Mouse (Mus musculus) heart, embryonic 11.5 days (tissue): ENCODE measurements at regions not wholly inside any gene's neighbourhood (a gene's known extent, or its start where the extent isn't known, plus 50 kb on each side); places are given as distances from the start of the nearest gene placed in this dataset.

Source experiments
- ATAC-seq: fragments of 200-750 bp; cut with Nextera tagmentation; replicated peaks from 2 replicates; pipeline ENCODE4 v1.8.0; 2017; ENCODE audit warnings: moderate library complexity; ENCODE audit not compliant: insufficient number of reproducible peaks, low FRiP score, low TSS enrichment
- H3K27ac ChIP-seq: fragments of 300-500 bp; sonication (generic); 2 replicates; pipeline ENCODE4 v1.5.1; 2014; ENCODE audit warnings: mild to moderate bottlenecking, low read depth, low read length
- H3K27me3 ChIP-seq: fragments of 300-500 bp; sonication (generic); 2 replicates; pipeline ENCODE4 v1.6.1; 2014; ENCODE audit warnings: mild to moderate bottlenecking, low read length, mixed read lengths; ENCODE audit not compliant: control insufficient read depth, insufficient read depth
- H3K36me3 ChIP-seq: fragments of 300-500 bp; sonication (generic); 2 replicates; pipeline ENCODE4 v1.6.1; 2014; ENCODE audit warnings: mild to moderate bottlenecking, low read length, moderate library complexity, mixed read lengths; ENCODE audit not compliant: control insufficient read depth, insufficient read depth
- H3K4me1 ChIP-seq: fragments of 300-500 bp; sonication (generic); 2 replicates; pipeline ENCODE4 v1.6.1; 2014; ENCODE audit warnings: low read length; ENCODE audit not compliant: control insufficient read depth, insufficient read depth
- H3K4me2 ChIP-seq: fragments of 300-500 bp; sonication (generic); 2 replicates; pipeline ENCODE4 v1.6.1; 2014; ENCODE audit warnings: mild to moderate bottlenecking, moderate library complexity
- H3K4me3 ChIP-seq: fragments of 300-500 bp; sonication (generic); 2 replicates; pipeline ENCODE4 v1.5.1; 2014; ENCODE audit warnings: low read depth, low read length
- H3K9ac ChIP-seq: fragments of 300-500 bp; sonication (generic); 2 replicates; pipeline ENCODE4 v1.6.1; 2014; ENCODE audit warnings: mild to moderate bottlenecking, low read depth, low read length, moderate library complexity
- H3K9me3 ChIP-seq: fragments of 300-500 bp; sonication (generic); replicated peaks from 2 replicates; pipeline ENCODE4 v1.6.1; 2016; ENCODE audit warnings: low read length; ENCODE audit not compliant: control insufficient read depth
- WGBS: fragments of 180-500 bp; shearing (Covaris S2); extraction: QIAGEN DNeasy Blood & Tissue Kit; methylation state at CpG from one replicate; pipeline ENCODE4 v1.1.7; 2014; ENCODE audit not compliant: insufficient replicate concordance; 5-methylcytosine and 5-hydroxymethylcytosine counted together

DNA sequence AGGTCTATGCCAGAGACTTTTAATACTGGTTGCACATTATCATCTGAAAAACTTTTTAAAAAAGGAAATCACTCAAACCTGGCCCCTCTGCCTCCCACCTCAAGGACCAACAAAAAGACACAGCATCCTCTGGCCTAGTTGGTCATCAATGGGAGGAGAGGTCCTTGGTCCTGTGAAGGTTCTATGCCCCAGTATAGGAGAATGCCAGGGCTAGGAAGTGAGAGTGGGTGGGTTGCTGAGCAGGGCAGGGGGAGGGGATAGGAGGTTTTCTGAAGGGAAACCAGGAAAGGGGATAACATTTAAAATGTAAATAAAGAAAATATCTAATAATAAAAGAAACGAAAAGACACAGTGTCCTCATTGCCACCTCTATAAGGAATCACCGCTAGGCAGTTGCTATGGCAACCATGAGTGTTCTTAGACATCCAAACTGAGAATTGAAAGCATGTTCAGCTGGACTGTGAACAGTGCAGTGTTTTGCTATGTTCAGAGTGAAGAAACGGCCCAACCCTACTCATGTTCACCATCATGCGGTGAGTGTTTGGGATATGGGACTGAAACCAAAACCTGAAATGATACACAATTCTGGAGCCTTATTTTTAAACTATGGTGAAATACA is 82.5 kb upstream of the 4933402D24Rik start:
- Histone ChIP-seq H3K27ac (no peak overlapping the region), H3K9ac (no peak overlapping the region), H3K4me3 (no peak overlapping the region), H3K27me3 (no peaks in the 10 kb centered on the region), H3K4me2 (no peak overlapping the region), H3K4me1 (no peaks in the 10 kb centered on the region), H3K36me3 (no peaks in the 10 kb centered on the region), H3K9me3 (no peaks in the 10 kb centered on the region)
- no peak for ATAC-seq
- WGBS, result 79% methylated on average over 4 of the region's 4 CpGs

DNA sequence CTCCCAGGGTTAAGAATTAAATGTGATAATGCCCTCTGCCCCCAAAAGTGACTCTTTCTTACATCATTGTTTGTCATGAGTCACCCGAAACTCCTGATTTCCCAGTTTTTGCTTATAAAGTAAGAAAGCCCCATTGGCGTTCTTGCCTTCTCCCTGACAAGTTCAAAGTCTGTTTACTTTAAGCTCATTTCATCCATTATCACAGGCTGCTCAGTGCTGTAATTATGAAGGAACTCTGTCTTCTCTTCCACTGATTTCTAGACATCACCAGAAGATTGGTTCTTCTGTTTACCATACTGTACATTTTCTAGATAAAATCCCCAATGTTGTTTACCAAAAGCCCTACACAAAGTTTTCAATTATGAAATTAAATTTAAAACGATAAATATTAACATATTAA is 81.2 kb upstream of the 4933402D24Rik start:
- Histone ChIP-seq H3K9ac (no peak overlapping the region), H3K4me1 (no peaks in the 10 kb centered on the region), H3K4me3 (no peak overlapping the region), H3K4me2 (no peak overlapping the region), H3K36me3 (no peaks in the 10 kb centered on the region), H3K27me3 (no peaks in the 10 kb centered on the region), H3K27ac (no peak overlapping the region), H3K9me3 (no peaks in the 10 kb centered on the region)
- no peak for ATAC-seq
- whole genome bisulfite sequencing, result 69% methylated on average over 3 of the region's 3 CpGs

DNA sequence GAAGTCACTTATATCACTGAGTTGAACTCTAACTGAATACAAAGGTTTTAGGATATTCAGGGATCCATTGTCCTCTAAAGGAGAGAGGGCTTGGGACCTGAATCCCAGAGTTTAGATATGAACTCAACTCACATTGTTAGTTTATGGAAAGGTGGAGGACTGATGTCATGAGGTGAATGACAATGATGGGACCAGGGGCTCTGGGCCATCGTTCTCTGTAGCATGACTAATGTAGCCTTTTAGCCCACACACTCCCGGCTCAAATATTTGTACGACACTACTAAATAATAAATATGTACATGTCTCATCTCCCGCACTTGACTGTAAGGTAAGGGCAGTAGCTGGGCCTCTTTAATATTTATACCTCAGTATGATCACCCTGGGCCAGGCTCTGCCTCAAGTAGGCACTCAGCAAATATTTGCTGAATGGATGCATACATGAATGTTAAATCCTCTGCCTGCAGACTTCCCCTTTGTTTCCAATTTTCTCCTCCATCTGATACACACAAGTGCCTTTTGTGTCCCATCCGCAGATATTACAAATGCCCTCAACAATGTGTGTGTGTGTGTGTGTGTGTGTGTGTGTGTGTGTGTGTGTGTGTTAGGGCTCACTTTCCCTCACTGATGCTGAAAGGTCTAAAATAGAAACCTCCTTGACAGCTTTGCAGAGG is 59.2 kb upstream of the 4933402D24Rik start:
- no peaks in the 10 kb centered on the region for H3K9me3 ChIP-seq
- H3K4me1 ChIP-seq, result no peaks in the 10 kb centered on the region
- H3K4me3 ChIP-seq, result no peak overlapping the region
- ATAC-seq, result no peak
- WGBS, result 81% methylated on average over 5 of the region's 5 CpGs
- H3K27me3 ChIP-seq, result no peaks in the 10 kb centered on the region
- no peaks in the 10 kb centered on the region for H3K36me3 ChIP-seq
- H3K4me2 ChIP-seq, result no peak overlapping the region
- no peak overlapping the region for H3K9ac ChIP-seq
- H3K27ac ChIP-seq, result no peak overlapping the region

DNA sequence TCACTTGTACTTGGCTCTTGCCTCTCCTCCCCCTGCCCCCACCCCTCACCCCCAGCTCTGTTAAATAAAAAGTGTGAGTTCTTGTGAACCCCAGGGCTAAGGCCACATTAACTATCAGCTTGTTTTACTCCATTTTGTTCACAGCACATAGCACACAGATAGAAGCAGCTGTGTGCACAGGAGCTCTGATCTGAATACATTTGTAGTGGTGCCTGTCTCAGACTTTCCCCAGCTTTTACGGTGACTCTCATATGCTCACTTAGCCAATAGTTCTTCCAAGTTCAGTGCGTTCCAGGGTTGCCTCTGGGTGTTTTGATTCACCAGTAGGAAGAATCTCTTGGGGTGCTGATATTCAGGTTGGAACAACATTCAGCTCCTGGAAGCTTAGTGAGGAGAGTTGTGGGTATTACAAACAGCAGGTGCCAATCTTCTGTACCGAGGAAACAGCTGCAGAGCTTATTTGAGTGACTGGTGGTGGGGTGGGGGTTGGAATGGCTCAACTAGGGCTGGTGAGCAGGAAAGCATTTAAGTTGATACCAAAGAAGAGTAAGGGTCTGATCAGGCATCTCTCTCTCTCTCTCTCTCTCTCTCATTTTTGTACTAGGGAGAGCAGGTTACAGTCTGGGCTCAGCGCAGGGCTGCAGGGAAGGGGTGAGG is 51.7 kb upstream of the 4933402D24Rik start:
- Histone ChIP-seq H3K9me3 (no peaks in the 10 kb centered on the region), H3K36me3 (no peaks in the 10 kb centered on the region), H3K27ac (no peak overlapping the region), H3K4me1 (peaks cover 6% of the 10 kb centered on the region; the same call in 1 of the 2 replicates), H3K27me3 (no peaks in the 10 kb centered on the region), H3K4me3 (no peak overlapping the region), H3K9ac (no peak overlapping the region), H3K4me2 (no peak overlapping the region)
- 64% methylated on average over 4 of the region's 4 CpGs for WGBS
- ATAC-seq, result no peak

DNA sequence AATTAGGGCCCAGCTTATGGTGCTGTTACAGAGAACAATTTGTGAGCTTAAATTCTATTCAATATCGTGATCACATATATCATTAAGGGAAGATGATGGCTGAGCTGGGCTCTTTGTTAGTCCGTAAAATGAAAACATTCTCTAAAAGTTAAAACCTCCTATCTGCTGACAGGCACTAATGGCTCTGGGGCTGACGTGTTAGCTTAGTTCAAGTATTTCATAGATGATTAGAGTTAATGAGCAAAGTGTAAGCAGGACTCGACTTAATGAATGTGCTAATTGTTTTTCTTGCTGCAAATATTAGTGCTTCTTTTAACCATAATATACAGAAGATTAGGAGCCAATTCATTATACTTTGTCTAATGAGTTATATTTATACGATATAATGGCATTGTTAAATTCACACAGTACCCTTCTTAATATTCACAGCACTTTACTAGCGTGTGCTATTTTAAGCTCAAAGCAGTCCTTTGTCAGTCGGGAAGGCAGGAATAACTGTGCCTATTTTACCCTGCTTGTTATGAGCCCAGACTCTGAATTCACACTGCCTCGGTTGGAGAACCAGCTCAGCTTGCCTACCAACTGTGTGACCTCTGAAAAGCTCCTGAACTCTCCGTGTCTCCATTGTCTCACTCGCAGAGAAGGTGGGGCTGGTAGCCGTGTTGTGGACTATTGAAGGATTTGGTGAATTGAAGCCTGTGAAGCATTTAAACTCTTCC is 50.6 kb upstream of the 4933402D24Rik start:
- no peaks in the 10 kb centered on the region for H3K9me3 ChIP-seq
- no peaks in the 10 kb centered on the region for H3K27me3 ChIP-seq
- H3K27ac ChIP-seq, result peak overlapping the region; percentile 54; the same call in 1 of the 2 replicates
- H3K36me3 ChIP-seq, result no peaks in the 10 kb centered on the region
- H3K4me1 ChIP-seq, result peaks cover 6% of the 10 kb centered on the region; the same call in 1 of the 2 replicates
- ATAC-seq, result no peak
- 56% methylated on average over 11 of the region's 11 CpGs for WGBS
- no peak overlapping the region for H3K4me3 ChIP-seq
- H3K4me2 ChIP-seq, result no peak overlapping the region
- no peak overlapping the region for H3K9ac ChIP-seq
